Mouse (Mus musculus) limb, embryonic 13.5 days (tissue): ENCODE data around the gene Nfkb2. TPM values are rescaled to one million over a fixed set of nuclear protein-coding genes. Genes with fewer than 3 reads are reported as not detected.

Experiments
- ATAC-seq: fragments of 200-750 bp; cut with Nextera tagmentation; 2 replicates; pipeline ENCODE4 v1.8.0; 2017; ENCODE audit warnings: low read depth, moderate number of reproducible peaks, moderate TSS enrichment; ENCODE audit not compliant: low FRiP score
- H3K27ac ChIP-seq: fragments of 300-500 bp; sonication (generic); 2 replicates; pipeline ENCODE4 v1.5.1; 2015; ENCODE audit warnings: inconsistent platforms, mild to moderate bottlenecking, moderate library complexity
- H3K27me3 ChIP-seq: fragments of 300-500 bp; sonication (generic); 2 replicates; pipeline ENCODE4 v1.6.1; 2015; ENCODE audit warnings: mild to moderate bottlenecking, inconsistent platforms
- H3K36me3 ChIP-seq: fragments of 300-500 bp; sonication (generic); 2 replicates; pipeline ENCODE4 v1.6.1; 2015; ENCODE audit warnings: inconsistent platforms, mild to moderate bottlenecking, moderate library complexity
- H3K4me1 ChIP-seq: fragments of 300-500 bp; sonication (generic); 2 replicates; pipeline ENCODE4 v1.6.1; 2015; ENCODE audit warnings: inconsistent platforms
- H3K4me2 ChIP-seq: fragments of 300-500 bp; sonication (generic); replicated peaks from 2 replicates; pipeline ENCODE4 v1.6.1; 2015; ENCODE audit warnings: inconsistent platforms, mild to moderate bottlenecking, moderate library complexity
- H3K4me3 ChIP-seq: fragments of 300-500 bp; sonication (generic); 2 replicates; pipeline ENCODE4 v1.5.1; 2015; ENCODE audit warnings: moderate library complexity, mild to moderate bottlenecking, inconsistent platforms
- H3K9ac ChIP-seq: fragments of 300-500 bp; sonication (generic); 2 replicates; pipeline ENCODE4 v1.6.1; 2015; ENCODE audit warnings: mild to moderate bottlenecking, inconsistent platforms
- H3K9me3 ChIP-seq: fragments of 300-500 bp; sonication (generic); 2 replicates; pipeline ENCODE4 v1.6.1; 2016; ENCODE audit warnings: inconsistent platforms
- WGBS: fragments of 180-500 bp; shearing (Covaris S2); methylation state at CpG from one replicate; pipeline ENCODE4 v1.1.7; 2015; 5-methylcytosine and 5-hydroxymethylcytosine counted together
- polyA plus RNA-seq: library from polyadenylated mRNA; unstranded; fragments of >200 nt; fragmentation: Nextera tagmentation; extraction: Ambion mirVana; gene quantifications from 2 replicates; pipeline ENCODE4 v1.2.1, GENCODE M21; 2015

Nfkb2 gene
- polyA plus RNA-seq, 1 experiment from 2014 or later = 11.1 TPM

- no peak; the same call in 1 of the 2 replicates for ATAC-seq
- H3K4me1 ChIP-seq = peaks cover 22% of the 10 kb centered on the region
- H3K27me3 ChIP-seq = no peaks in the 10 kb centered on the region
- no peaks in the 10 kb centered on the region for H3K36me3 ChIP-seq
- peak overlapping the region; percentile 81 for H3K4me3 ChIP-seq
- 52% methylated on average over 6 of the region's 6 CpGs for WGBS
- no peak overlapping the region for H3K27ac ChIP-seq
- peak overlapping the region; percentile 81 for H3K4me2 ChIP-seq
- no peak overlapping the region for H3K9ac ChIP-seq
- no peaks in the 10 kb centered on the region for H3K9me3 ChIP-seq
Observed at GRCm38 (mm10) chr19:46338942-46339286, 34.8 kb downstream of the Nfkb2 start.

- 65% methylated on average over 7 of the region's 7 CpGs for WGBS
- peak overlapping the region; percentile 40; the same call in 1 of the 2 replicates for H3K27ac ChIP-seq
- H3K9me3 ChIP-seq = no peaks in the 10 kb centered on the region
- H3K9ac ChIP-seq = no peak overlapping the region
- H3K27me3 ChIP-seq = no peaks in the 10 kb centered on the region
- H3K4me1 ChIP-seq = peaks cover 22% of the 10 kb centered on the region
- ATAC-seq = no peak
- H3K4me3 ChIP-seq = no peak overlapping the region
- peak overlapping the region; percentile 81; the same call in 1 of the 2 replicates for H3K4me2 ChIP-seq
- no peaks in the 10 kb centered on the region for H3K36me3 ChIP-seq
Observed at GRCm38 (mm10) chr19:46339287-46339971, 35.3 kb downstream of the Nfkb2 start.

- Histone ChIP-seq H3K4me1 (peaks cover 11% of the 10 kb centered on the region), H3K4me2 (no peak overlapping the region), H3K36me3 (no peaks in the 10 kb centered on the region), H3K9ac (peak overlapping the region; percentile 25; the same call in 1 of the 2 replicates), H3K9me3 (no peaks in the 10 kb centered on the region), H3K27me3 (no peaks in the 10 kb centered on the region; the same call in 1 of the 2 replicates), H3K4me3 (no peak overlapping the region), H3K27ac (no peak overlapping the region)
- no peak for ATAC-seq
- WGBS = 9% methylated on average over 7 of the region's 7 CpGs
Observed at GRCm38 (mm10) chr19:46344710-46345419, 40.7 kb downstream of the Nfkb2 start.

GRCm38 (mm10) chr19:46347146-46347545, 43.0 kb downstream of the Nfkb2 start:
- 97% methylated on average over 1 of the region's 1 CpGs for WGBS

GRCm38 (mm10) chr19:46347936-46348668, 44.0 kb downstream of the Nfkb2 start:
- peak overlapping the region; percentile 66; the same call in 1 of the 2 replicates for H3K27ac ChIP-seq
- H3K4me2 ChIP-seq = peak overlapping the region; percentile 78
- H3K9ac ChIP-seq = peak overlapping the region; percentile 80
- ATAC-seq = no peak
- H3K4me1 ChIP-seq = peaks cover 15% of the 10 kb centered on the region
- H3K9me3 ChIP-seq = no peaks in the 10 kb centered on the region
- H3K4me3 ChIP-seq = peak overlapping the region; percentile 74
- peaks cover 7% of the 10 kb centered on the region; the same call in 1 of the 2 replicates for H3K27me3 ChIP-seq
- WGBS = 26% methylated on average over 14 of the region's 14 CpGs
- no peaks in the 10 kb centered on the region for H3K36me3 ChIP-seq

More at GRCm38 (mm10) chr19:46347146-46347545, 43.0 kb downstream of the Nfkb2 start:
- H3K4me1 ChIP-seq = peaks cover 15% of the 10 kb centered on the region
- H3K27ac ChIP-seq = no peak overlapping the region
- no peaks in the 10 kb centered on the region for H3K36me3 ChIP-seq
- no peak overlapping the region for H3K9ac ChIP-seq
- H3K9me3 ChIP-seq = no peaks in the 10 kb centered on the region
- ATAC-seq = no peak
- H3K4me2 ChIP-seq = no peak overlapping the region
- H3K4me3 ChIP-seq = no peak overlapping the region
- H3K27me3 ChIP-seq = peaks cover 7% of the 10 kb centered on the region; the same call in 1 of the 2 replicates

GRCm38 (mm10) chr19:46348761-46349458, 44.8 kb downstream of the Nfkb2 start:
- Histone ChIP-seq H3K9me3 (no peaks in the 10 kb centered on the region), H3K27ac (peak overlapping the region; percentile 66), H3K4me3 (peak overlapping the region; percentile 74), H3K27me3 (peaks cover 7% of the 10 kb centered on the region; the same call in 1 of the 2 replicates), H3K36me3 (no peaks in the 10 kb centered on the region), H3K4me2 (peak overlapping the region; percentile 78), H3K4me1 (peaks cover 15% of the 10 kb centered on the region), H3K9ac (peak overlapping the region; percentile 80)
- WGBS = under 1% methylated on average over 78 of the region's 78 CpGs
- ATAC-seq = peak; percentile 87

GRCm38 (mm10) chr19:46349550-46349949, 45.4 kb downstream of the Nfkb2 start:
- Histone ChIP-seq H3K9me3 (no peaks in the 10 kb centered on the region), H3K36me3 (no peaks in the 10 kb centered on the region), H3K4me2 (peak overlapping the region; percentile 78), H3K9ac (peak overlapping the region; percentile 80), H3K4me1 (peaks cover 15% of the 10 kb centered on the region), H3K27me3 (peaks cover 7% of the 10 kb centered on the region; the same call in 1 of the 2 replicates), H3K27ac (no peak overlapping the region; the same call in 1 of the 2 replicates), H3K4me3 (peak overlapping the region; percentile 74)
- ATAC-seq = peak; percentile 22
- WGBS = 31% methylated on average over 6 of the region's 6 CpGs

- H3K9me3 ChIP-seq = no peaks in the 10 kb centered on the region
- no peaks in the 10 kb centered on the region for H3K36me3 ChIP-seq
- H3K27me3 ChIP-seq = 0 out of 2 replicates have a peak, but pooled peaks cover 7% of the 10 kb centered on the region
- 48% methylated on average over 10 of the region's 10 CpGs for WGBS
- H3K9ac ChIP-seq = peak within 1 kb of the TSS; percentile 80
- H3K4me2 ChIP-seq = peak within 1 kb of the TSS; percentile 78
- no peak for ATAC-seq
- peak within 1 kb of the TSS; percentile 66 for H3K27ac ChIP-seq
- peaks cover 15% of the 10 kb centered on the region for H3K4me1 ChIP-seq
- peak within 1 kb of the TSS; percentile 74 for H3K4me3 ChIP-seq
Observed at GRCm38 (mm10) chr19:46350168-46350932, 46.2 kb downstream of the Nfkb2 start, which contains the start of gene 2310034G01Rik. Gene 2310034G01Rik, minus strand, starts transcription at chr19:46350302.

GRCm38 (mm10) chr19:46356701-46357138, 52.6 kb downstream of the Nfkb2 start:
- H3K9me3 ChIP-seq = no peaks in the 10 kb centered on the region
- peak; percentile 73 for ATAC-seq
- peak overlapping the region; percentile 53 for H3K4me3 ChIP-seq
- H3K9ac ChIP-seq = peak overlapping the region; percentile 66
- H3K36me3 ChIP-seq = no peaks in the 10 kb centered on the region
- WGBS = 0% methylated on average over 29 of the region's 29 CpGs
- H3K4me1 ChIP-seq = peaks cover 9% of the 10 kb centered on the region
- H3K27ac ChIP-seq = no peak overlapping the region
- H3K27me3 ChIP-seq = peaks cover 29% of the 10 kb centered on the region
- H3K4me2 ChIP-seq = peak overlapping the region; percentile 80

GRCm38 (mm10) chr19:46357344-46358280, 53.5 kb downstream of the Nfkb2 start:
- Histone ChIP-seq H3K4me2 (peak overlapping the region; percentile 80), H3K36me3 (no peaks in the 10 kb centered on the region), H3K4me1 (peaks cover 9% of the 10 kb centered on the region), H3K27ac (no peak overlapping the region), H3K9me3 (no peaks in the 10 kb centered on the region), H3K4me3 (peak overlapping the region; percentile 53), H3K9ac (peak overlapping the region; percentile 66), H3K27me3 (peaks cover 29% of the 10 kb centered on the region)
- no peak for ATAC-seq
- WGBS = 19% methylated on average over 25 of the region's 25 CpGs
